Mouse (Mus musculus) ES-CJ7 (cell line): ENCODE results near the gene Cys1.
"Not testable (repeated sequence)": the region's sequence is repeated elsewhere in the genome, so short reads cannot be mapped to it uniquely, and the experiment has no call there.

Source experiments
- DNase-seq: peaks from one replicate; pipeline ENCODE4 v3.0.0; 2011; ENCODE audit warnings: low read depth, low spot score

The Cys1 gene

DNA sequence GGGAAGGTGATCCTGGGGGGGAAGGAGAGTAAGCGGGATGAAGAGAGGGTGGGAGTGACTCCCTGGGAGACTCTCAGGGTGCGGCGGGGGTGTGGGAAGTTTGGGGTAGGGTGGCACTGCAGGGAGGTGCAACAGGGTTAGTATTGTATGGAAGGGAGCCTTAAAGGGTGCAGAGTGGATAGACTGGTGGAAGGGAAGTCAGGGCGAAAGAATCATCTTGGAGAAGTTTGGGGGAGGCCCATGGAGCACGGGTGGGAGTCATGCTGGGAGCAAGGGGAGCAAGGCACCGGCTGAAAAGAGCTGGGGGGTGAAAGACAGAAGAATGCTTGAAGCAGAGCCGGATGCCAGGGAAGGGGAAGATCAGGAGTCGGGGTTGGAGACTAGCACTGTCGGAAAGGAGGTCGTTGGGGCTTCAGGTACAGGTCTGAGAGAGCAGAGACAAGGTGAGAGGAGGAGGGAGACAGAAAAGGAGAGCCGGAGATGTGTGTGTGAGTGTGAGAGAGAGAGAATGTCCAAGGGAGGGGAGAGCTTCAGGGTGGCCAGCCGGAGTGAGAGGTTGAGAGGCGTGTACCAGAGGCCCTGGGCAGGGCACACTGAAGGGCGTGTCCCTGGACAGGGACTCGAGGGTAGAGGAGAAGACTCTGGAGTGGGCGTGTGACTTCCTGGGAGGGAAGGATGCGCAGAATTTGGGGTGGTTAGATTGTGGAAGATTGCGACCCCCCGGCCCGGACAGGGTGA lies at the start of gene Cys1:
TSS of gene Cys1 (minus strand) at position 528 of the 738 bp plus-strand sequence.
- DNase-seq, result no peak

- DNase-seq, result peak; percentile 84
These were observed 42.8 kb upstream of the Cys1 start for GRCm38 (mm10) chr12:24724369-24724768.

- DNase-seq, result no peak
These were observed 42.2 kb upstream of the Cys1 start for GRCm38 (mm10) chr12:24723859-24724258.

DNA sequence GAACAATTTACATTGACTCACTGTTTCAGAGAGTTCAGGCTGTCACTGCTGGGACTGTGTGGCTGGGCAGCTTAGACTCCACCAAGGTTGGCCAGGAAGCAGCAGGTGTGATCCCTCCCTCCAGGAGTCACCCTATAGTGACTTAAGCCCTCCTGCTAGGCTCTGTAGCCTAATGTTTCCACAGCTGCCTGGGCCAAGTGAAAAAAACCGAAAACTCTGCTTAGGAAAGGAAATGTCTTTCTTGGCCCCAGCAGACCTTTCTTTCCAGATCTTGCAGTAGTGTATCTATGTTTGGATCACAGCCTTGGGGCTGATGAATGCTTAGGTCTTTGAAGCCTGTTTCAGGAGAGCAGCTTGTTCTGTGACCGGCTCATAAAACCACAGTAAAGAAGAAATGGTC lies 41.8 kb upstream of the Cys1 start:
- DNase-seq, result no peak

DNA sequence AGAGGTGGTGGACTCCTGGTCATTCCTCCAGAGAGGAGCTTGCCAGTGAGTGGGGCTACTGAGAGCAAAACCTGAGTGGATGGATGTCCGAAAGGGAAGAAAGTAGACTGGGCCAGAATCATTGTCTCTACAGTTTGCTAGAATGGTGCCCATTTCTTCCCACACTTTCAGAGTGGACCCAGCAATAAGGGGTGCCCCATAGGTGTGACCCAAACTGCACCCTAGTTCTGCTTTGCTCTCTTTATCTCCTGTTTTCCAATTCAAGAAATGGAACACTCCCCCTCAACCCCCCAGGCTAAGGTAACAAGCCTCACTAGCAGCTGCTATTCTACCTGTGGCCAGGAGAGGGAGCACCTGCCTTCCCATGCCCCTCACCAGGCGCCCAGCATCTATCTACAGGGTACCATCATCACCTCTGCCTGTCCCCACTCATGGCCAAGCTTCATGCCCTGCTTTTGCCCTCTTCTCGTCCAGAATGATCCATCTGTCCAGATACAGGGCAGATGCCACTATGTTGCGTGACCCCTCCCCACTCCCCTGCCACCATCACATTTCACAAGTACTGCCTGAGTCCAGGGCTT lies 35.2 kb upstream of the Cys1 start:
- peak; percentile 37 for DNase-seq

DNA sequence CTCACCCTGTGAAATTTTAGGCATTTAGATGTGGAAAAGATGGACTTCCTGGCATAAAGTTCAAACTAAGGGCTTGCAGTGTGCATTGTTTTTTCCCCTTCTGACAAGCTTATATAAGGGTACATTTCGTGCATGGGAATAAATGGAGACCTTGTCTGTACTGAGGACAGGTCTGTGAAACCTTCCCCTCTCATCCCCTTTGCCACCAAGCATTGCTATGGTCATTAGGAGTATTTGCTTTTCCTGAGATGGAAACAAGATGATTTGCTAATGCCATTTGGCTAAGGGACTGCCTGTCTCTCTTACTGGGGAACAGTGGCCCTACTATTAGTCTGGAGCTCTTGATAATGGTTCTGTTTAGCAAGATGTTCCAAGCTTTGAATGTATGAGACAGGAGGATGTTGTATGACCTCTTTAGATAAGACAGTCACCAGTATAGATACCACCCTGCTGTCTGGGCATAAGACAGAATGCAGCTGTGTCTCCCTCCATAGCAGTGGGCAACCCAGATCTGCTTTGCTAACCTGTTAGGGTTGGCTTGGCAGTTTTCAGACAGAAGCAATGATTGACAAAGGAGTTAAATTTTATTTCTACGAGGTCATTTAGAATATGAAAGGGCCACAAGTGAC lies 33.8 kb upstream of the Cys1 start:
- no peak for DNase-seq

DNA sequence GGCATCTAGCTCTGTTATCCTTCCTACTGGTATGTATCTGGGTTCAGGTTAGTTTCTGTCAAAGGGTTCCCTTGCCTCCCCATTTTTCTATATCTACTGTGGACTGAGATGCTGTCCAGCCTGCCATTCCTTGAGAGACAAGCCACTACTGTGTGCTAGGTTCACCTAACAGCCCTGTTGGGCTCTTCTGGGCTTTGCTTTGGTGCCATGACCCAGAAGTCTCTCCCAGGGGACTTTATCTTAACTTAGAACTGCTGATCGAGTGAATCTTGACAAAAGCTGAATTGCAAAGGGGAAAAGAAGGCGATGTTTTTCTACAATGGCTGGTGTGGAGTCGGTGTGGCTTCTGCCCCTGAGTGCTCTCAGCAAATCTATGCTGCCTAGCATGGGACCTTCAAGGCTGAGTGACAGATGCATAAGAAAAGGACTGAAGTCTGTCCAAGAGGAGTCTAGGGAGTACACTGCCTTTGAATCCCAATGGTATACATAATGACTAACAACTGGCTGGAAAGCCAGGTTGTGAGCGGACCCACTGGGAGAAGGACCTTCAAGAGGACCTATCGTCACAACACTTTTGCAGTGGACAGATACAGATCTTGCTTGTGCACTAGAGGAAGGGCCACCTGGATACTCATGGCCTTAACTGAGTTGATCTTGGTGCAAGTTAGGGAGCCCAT lies 33.1 kb upstream of the Cys1 start:
- DNase-seq, result no peak

DNA sequence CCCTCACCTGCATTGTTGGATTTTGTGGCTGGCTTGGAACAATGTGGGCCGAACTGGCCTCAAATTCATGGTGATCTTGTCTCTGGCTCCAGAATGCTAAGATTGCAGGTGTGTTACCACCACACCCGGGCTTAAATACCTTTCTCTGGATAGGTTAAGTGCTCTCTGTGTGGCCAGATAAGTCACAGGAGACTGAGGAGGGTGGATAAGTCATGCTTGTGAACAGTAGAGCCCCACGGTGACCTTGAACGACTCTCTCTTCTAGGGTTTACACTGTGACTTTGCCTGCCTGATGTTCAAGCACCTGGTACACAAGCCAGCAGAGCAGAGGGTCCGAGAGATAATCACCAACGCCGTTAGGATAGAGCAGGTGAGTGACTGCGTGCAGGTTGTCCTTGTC lies 30.8 kb upstream of the Cys1 start:
- DNase-seq, result no peak

DNA sequence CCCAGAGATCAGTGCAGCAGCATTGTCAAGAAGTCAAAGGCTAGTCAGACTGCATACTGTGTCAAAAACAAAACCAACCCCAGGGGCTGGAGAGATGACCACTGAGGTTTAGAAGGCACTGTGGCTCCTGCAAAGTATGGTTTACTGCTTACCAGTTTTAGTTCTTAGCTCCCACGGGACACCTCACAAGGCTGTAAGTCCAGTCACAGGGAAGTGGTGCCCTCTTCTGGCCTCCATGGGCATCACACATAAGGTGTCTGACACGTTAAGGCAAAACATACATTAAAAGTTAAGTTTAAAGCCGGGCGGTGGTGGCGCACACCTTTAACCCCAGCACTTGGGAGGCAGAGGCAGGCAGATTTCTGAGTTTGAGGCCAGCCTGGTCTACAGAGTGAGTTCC lies 29.1 kb upstream of the Cys1 start:
- DNase-seq, result peak; percentile 60

DNA sequence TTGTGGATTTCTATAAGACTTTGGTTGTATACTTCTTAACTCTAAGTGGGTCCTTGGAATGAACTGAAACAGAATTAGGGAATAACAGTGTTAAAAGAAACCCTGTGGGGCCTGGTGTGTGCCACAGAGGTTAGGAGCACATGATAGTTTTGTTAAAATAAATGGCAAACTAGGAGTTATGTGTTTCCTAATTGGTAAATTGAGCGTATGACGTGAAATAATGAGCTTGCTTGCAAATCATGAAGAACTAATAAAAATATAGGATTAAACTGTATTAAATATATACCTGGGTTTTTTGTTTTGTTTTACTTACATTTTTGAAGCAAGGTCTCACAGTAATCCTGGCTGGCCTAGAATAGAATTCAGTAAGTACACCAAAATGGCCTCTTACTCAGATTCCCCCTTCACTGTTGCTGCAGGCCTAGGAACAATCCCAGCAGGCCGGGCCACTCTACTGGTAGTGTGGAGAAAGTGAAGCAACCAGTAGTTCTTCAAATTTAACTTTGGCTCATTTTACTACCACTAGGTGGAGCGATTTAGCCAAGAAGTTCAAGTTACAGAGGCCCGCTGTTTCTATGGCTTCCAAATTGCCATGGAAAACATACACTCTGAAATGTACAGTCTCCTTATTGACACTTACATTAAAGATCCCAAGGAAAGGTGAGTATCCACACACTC lies 28.4 kb upstream of the Cys1 start:
- peak; percentile 92 for DNase-seq

DNA sequence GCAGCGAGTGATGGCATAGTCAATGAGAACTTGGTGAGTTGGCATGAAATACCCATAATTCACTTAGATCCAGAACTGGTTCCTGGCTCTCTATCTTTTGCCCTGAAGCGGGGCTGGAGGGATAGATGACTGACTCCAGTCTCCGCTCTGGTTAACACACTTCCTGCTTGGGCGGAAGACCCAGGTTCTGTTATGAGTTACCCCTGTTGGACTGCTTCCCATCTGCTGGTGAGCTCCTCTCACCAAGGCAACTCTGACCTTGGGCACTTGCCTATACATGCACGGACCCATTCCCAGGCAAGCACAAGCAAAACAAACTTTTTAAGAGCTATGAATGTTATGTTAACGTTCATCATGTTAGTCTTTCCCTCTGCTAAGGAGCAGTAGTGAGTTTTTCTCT lies 27.8 kb upstream of the Cys1 start:
- DNase-seq, result no peak

DNA sequence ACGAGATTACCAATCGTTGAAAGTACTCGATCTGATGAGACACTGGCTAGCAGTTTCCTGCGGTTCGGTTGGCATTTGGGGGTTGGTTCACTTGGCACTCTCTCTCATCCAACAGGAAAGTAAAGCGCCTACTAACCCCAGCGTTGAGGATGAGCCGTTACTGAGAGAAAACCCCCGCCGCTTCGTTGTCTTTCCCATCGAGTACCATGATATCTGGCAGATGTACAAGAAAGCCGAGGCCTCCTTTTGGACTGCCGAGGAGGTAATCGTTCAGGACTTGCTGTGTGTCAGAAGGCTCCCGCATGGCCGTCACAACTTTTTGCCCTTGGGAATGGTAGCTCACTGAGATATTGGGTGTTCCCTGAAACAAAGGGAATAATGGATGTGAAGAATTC lies 27.2 kb upstream of the Cys1 start:
- no peak for DNase-seq

DNA sequence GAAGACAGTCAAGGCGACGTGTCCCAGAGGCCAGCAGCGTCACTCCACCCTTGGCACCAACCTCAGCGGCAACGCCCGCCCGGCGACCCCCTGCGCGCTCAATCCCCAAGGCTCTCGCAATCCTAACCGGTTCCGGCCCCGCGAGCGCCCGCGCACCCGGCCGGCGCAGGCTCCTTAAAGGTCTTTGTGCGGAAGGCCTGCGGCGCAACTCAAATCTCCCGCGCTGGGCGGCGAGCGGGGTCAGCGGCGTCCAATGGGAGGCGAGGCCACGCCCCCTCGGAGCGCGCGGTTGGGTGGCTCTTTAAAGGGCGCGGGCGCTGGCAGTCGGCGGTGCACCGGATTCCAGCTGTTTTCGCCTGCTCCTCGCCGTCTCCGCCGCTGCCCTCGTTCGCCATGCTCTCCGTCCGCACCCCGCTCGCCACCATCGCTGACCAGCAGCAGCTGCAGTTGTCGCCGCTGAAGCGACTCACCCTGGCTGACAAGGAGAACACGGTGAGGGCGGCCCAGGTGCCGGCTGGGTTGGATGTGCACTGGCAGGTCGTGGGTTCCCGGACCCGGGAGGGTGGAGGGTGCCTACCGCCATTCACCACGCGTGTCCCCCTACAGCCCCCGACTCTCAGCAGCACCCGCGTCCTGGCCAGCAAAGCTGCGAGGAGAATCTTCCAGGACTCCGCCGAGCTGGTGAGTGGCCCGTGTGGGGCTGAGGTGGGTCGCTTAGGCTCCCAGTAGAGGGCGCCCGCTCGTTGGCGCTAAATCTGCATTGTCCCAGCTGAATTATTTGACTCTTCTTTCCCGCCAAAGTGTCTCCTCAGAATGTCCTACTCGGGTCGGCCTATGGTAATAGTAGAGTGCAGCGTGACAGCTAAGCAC lies 26.6 kb upstream of the Cys1 start, which contains the start of gene Rrm2:
TSS of gene Rrm2 (plus strand) at position 288 of the 870 bp plus-strand sequence.
- peak; percentile 94 for DNase-seq

DNA sequence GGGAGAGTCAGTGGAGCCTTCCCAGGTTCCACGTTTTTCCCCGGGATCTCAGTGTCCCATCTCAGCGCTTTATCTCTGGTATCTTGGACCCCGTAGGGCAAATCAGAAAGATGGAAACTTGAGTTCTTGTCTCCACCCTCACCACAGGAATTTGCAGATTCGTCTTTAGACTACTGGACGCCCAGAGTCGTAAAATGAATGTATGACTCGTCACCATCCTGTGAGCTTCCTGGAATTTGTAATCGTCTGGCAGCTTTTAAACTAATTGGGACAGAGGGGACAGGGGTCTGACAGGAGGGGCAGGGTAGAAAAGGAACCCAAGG lies 25.8 kb upstream of the Cys1 start:
- no peak for DNase-seq

- peak; percentile 92 for DNase-seq
These were observed 25.3 kb upstream of the Cys1 start for GRCm38 (mm10) chr12:24706764-24707479.

- DNase-seq, result no peak
These were observed 24.1 kb upstream of the Cys1 start for GRCm38 (mm10) chr12:24705502-24706263.

GRCm38 (mm10) chr12:24703013-24703412 lies 21.4 kb upstream of the Cys1 start:
- no peak for DNase-seq

GRCm38 (mm10) chr12:24701621-24702020 lies 20.0 kb upstream of the Cys1 start:
- DNase-seq, result not testable (repeated sequence)

DNA sequence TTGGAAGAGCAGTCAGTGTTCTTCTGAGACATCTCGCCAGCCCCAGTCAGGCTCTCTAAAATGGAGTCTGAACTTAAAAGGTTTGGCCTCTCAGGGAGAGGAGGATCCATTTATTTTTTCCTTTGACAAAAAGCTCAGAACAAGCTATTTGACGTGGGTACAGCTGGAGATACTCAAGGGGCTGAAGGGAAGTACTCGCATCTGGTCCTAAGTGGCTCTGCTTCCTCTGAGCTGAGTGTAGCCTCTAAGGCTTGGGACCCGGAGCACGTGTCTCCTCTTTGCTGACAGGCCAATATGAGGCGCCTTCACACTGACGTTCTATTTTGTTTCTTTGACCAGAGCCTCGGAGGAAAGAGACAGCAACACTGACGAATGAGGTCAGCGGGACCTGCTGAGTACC lies 18.0 kb upstream of the Cys1 start:
- DNase-seq, result no peak

- no peak for DNase-seq
These were observed 16.9 kb upstream of the Cys1 start for GRCm38 (mm10) chr12:24698514-24698913.
